Mouse (Mus musculus) megakaryocyte, embryonic 14.5 days (primary cell): ENCODE data around the gene Dgkz.

Experiments used
- FLI1 ChIP-seq: IDR thresholded peaks from 2 replicates; pipeline ENCODE4 v1.6.1; 2012; ENCODE audit warnings: low read length, inconsistent platforms, mixed read lengths
- GATA1 ChIP-seq: IDR thresholded peaks from 3 replicates; pipeline ENCODE4 v1.6.1; 2012; ENCODE audit warnings: mixed read lengths, low read length, inconsistent platforms, borderline replicate concordance

DNA sequence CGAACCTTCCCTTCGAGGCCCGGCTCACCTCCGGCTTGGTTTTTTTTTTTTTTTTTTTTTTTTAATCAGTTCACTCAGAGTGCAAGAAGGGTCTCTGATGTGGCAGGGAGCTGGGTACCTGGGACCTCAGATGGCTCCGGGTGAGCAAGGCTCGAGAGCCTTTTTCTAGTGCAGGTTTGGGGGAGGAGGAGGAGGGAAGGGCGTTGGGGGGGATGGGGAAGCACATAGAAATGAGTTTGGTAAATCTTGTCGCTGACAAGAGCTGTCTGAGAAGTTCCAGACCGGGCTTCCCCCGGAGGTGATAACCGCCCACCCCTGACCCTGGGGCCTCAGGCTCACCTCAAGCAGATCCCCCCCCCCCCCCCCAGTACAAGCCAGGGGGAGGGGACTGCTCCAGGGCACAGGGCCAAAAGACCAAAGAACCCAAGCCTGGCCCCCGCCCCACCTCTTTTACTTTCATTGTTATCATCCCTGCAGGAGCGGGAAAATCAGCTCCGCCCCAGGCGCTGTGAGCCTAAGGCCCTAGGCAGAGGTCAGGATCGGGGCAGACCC is 43.4 kb downstream of the Dgkz start, which contains the start of gene Mdk:
- TF ChIP-seq GATA1 (no peak), FLI1 (no peak)
